Mouse (Mus musculus) frontal cortex, postnatal 25 days (tissue): ENCODE results near the gene Myh3.
A peak's percentile ranks its signal among the peaks of the same experiment; 100 is the strongest.

Experiments used
- DNase-seq, 2 experiments: peaks; one replicate each; pipeline ENCODE4 v3.0.0; 2022; ENCODE audit warnings: low spot score in 2 of 2

Myh3 gene

GRCm38 (mm10) chr11:67104714-67105113 lies 26.6 kb downstream of the Myh3 start:
- DNase-seq: no peak

GRCm38 (mm10) chr11:67105689-67106088 lies 27.6 kb downstream of the Myh3 start:
- no peak for DNase-seq

DNA sequence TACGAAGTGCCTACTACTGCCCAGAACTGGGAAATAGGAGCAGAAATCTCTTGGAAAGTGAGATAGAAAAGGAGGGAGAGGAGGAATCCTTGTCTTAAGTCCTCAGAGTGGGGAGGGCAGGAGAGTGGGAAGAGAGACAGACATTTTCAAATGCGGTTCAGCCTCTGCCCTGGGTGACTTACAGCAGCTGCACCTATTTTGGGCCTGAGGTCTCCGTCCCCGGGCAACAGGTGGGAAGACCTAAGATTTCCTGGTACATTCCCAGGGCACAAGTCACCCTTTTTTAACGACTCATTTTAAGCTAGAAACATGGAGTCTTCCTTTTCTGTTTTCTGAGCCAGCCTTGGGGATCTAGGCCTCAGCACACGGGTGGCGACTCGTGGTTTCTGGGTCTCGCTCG lies 28.9 kb downstream of the Myh3 start:
- DNase-seq: no peak

DNA sequence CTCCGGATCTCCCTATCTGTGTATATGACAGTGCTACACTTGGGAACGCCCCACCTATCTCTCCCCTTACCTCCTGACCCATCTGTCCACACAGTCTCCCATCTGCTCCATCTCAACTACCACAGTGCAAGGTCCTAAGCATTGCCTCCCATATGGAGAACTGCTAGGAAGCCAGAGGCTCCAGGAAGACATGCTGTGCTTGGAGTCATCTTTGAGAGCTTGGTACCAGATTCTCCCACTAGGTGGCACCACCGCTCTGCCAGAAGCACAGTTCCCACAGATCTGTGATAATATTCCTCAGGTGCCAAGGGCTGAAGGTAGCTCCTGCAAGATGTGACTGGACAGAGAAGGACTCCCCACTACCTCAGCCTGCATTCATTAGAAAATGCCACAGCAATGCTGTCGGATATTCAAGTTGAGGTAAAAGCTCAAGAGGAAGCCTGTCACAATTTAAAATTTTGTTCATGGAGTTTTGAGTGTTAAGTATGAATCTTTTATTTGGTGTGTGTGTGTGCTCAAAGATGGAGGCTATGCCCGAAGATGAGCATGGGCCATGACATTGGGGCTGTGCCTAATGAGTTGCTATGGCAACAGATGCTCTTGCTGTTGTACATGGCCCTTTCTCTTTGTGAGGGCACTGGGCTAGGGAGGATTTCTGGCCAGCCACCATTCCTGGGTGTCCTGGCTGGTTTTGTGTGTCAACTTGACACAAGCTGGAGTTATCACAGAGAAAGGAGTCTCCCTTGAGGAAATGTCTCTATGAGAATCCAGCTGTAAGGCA lies 32.3 kb downstream of the Myh3 start:
- peak; percentile 83 to 87 for DNase-seq

- peak; percentile 61 to 74 for DNase-seq
These were observed 34.1 kb downstream of the Myh3 start for GRCm38 (mm10) chr11:67112019-67112850.

DNA sequence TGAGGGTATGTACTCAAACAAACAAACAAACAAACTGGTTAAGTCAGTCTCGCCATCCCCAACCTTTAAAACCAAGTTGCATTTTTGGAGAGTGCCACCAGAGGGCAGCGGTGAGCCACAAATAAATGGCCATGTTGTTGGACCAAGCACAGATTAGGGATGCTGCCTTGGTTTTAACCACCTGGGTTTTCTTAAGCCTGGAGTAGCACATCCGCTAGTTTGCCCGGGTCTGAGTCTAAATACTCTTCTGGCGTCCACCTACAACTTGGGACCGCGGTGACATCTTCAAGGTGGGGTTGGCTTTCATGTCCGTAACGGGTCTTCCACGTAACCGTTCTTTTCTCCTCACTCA lies 34.7 kb downstream of the Myh3 start:
- peak; percentile 73 to 78 for DNase-seq

DNA sequence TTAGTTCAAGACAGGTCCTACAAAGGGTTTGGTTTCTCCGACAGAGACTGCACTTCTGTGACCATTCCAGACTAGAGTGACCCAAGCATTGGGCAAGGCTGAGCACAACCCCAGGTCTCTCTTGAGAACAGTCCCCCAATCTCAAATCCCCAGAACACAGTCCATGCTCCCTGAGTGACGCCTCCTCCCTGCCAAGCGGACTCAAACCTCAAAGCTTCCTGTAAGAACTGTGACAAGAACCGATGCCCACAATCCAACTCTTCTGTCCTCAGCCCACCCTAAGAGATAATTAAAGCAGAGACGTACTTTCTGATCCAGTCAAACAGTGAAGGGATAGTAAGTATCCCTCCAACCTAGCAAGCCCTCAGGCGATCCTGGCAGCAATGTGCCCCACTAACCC lies 35.3 kb downstream of the Myh3 start:
- no peak for DNase-seq

DNA sequence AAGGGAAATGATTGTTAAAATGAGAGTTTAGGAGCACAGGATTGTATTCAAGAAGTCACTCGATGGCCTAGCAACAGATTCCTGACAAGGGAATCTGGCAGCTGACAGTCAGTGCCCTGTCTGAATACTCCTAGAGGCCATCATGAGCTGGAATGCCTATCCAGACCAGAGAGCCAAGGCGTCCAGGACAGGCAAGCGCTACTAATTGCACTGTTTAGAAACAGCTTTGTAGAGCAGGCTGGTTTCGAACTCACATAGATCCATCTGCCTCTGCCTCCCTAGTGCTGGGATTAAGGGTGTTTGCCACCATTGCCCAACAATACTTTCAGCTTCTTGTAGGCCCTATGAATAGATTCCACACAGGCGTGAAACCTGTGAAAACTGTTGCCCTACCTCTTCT lies 36.2 kb downstream of the Myh3 start:
- no peak for DNase-seq

GRCm38 (mm10) chr11:67114901-67115300 lies 36.8 kb downstream of the Myh3 start:
- DNase-seq: no peak

- DNase-seq: no peak
These were observed 38.6 kb downstream of the Myh3 start for GRCm38 (mm10) chr11:67116725-67117124.

- no peak for DNase-seq
These were observed 41.5 kb downstream of the Myh3 start for GRCm38 (mm10) chr11:67119539-67120070.

DNA sequence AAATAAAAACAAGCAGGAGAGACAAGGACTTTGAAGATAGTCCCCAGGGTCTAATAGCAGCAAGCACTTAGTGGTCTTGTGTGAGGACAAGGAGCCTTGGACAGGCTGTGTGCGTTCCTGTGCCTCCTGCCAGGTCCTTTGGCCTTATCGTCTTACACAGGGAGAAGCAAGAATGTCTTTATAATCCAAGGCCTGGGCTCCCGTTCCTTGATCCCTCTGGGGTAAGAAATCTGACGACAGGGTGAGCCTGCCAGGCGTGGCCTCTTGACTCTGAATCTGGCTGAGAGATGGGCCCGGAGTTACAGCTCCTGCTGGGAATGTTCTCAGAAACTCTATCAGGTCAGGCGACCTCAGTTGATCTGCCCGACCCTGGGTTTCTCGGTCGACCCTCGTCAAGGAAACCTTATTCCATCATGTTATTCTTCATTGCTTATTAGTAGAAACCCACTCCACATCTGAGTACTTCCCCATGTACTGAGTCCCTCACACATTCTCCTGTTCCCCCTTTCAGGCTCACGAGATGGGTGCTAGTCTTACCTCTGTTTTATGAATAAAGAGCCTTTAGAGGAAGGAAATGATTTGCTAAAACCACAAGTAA lies 42.7 kb downstream of the Myh3 start:
- DNase-seq: no peak

DNA sequence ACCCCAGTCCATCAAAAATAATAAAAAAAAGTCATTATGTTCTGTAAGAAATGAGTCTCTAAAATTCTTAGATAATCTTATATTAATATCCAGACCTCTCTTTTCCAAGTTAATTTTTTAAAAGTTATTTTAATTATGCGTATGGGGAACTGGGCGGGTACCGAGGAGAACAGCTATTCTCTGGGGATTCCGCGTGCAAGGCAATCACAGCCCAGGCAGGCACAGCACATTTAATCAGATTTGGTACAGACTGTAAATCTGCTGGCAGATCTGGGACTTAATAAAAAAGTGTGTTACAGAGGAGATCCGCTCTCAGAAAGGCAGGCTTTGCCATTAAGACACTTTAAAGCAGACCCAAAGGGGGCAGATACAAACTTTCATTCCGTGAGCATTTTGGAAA lies 46.8 kb downstream of the Myh3 start:
- no peak for DNase-seq

GRCm38 (mm10) chr11:67125361-67125760 lies 47.3 kb downstream of the Myh3 start:
- peak; percentile 39 to 53 for DNase-seq

GRCm38 (mm10) chr11:67133526-67133925 lies 55.4 kb downstream of the Myh3 start:
- no peak for DNase-seq

DNA sequence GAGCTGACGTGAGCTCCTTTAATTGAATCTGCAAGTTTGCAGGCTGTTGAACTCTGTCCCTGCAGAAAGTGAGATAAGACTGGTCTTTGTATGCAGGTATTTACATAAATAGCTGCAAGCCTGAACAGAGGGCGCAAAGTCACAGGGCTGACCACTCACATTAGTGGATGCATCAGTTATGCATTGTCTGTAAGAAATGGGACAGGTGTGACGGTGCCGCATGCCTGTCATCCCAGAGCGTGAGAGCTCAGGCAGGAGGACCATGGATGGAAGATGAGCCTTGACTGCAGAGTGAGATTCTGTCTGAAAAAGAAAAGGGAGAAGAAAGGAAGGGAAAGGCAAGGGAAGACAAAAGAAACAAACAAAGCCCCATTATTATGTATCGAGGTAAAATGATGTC lies 56.6 kb downstream of the Myh3 start:
- DNase-seq: no peak

DNA sequence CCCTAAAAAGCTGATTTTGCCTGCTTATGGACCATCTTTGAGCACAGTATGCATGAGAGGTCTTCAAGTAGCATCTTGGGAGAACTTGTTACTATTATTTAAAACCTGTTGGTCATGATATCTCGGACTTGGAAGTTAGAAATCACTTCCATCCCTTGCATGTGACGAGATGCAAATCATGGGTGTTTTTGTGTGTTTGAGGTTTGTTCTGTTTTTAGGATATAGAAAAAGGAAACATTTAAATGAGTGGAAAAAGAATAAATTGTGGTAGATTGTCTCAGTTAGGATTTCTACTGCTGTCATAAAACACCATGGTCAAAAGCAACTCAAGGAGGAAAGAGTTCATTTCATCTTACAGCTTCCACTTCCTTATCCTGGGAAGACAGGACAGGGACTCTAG lies 57.4 kb downstream of the Myh3 start:
- DNase-seq: no peak

- no peak for DNase-seq
These were observed 61.5 kb downstream of the Myh3 start for GRCm38 (mm10) chr11:67139556-67139955.

DNA sequence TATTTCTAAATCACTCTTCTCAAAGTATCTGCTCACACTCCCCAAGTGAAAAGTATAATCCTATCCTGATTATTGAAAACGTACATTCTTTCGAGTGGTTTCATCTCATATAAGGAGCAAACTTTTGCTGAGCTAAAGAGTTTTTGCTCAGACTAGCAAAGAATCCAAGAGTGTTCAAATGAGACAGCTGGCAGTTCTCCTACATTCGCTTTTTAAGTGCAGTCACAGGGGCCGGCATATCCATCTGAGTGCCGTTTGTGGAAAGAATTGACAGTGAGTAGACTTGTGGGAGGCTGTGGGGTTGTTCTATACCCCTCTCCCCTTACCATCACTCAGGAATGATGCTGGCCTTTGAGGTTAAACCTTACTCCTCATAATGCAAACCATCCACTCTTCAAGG lies 62.1 kb downstream of the Myh3 start:
- no peak for DNase-seq

DNA sequence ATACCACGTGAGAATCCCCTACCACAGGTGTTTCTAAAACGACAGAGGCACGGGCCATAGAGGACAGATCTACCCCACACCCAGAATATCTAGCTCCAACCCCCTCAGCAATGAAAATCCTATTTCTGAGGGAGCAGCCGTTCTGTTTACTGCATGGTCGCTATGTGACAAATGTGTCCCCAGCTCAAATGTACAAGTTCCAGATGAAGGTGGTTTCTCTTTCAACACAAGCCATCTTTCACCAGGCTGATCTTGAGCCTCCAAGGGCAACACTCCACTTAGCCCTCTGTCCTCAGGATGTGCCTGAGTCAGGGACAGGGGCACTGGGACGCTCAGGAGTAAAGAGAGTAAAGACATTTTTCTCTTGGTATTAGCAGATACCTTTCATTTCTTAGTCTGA lies 62.9 kb downstream of the Myh3 start:
- no peak for DNase-seq

DNA sequence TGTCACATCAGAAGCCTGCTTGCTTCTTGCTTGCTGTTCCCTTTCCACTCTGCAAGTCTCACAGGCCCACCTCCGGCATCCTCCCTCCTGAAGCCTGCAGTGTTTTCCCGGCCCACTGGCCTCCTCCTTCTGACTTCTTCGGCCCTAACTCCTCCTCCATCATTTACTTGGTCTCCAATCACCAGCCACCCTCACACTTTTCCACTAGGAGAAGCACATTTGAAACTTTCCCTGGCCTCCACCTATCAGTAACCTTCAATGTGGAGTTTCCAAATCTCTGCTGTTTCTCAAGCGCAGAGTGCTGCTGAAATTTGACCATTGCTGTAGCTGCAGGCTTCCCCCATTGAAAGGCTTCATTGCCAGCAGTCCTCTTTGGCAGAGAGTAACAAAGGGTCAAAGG lies 63.9 kb downstream of the Myh3 start:
- DNase-seq: no peak

DNA sequence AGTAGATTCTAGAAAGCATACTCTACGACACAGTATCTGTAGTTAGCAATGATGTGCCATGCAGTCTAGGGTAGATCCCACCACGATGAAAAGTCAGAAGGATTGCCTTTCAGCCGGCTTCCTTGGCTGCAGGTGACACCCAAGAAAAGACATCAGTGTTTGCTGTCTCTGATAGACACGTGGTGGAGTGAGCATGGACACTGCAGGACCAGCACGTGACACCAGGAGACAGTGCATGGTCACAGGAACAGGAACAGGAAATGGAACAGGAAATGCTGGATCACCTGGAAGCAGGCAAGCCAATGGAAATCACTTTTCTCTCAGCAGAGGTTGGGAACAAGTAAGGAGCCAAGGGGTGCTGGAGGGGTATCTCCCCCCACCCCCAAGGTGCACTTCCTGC lies 65.0 kb downstream of the Myh3 start:
- no peak for DNase-seq
